Comparison of ENCODE assay signal across 8 mouse cellular contexts in the genomic region with DNA sequence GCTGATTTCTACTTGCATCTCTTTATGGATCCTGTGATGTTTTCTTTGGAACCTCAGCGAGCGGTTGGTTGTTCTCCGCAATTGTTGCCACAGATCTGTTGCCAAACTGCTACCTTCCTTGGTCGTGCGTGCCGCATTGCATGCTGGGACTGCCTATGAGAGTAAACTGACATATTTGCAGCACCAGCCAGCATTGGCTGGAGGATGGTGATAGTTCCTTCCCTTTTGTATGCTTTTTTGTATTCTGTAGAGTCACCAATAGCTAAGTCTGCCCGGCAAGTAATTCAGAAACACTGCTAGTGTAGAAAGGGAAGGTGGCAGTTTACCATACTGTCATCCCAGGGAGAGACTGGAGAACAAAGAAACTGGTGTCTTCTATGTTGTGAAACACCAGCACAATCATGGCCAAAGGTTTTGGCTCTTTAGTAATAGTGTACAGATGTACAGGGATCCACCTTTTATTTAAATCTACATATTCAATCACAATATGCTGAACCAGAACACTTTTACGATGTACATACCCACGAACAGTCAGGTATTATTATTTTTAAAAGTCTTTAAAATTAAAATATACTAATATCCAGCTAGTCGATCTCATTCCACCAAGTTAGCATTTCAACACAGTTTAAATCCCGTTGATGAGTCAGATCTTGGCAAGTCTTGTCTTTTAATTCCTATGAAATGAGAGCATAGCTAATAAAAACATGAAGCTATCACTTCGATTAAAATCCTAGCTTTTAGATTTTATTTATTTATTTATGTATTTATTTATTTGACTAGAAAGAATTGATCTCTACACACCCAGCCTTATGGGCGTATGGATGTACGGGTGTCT. TPM values are rescaled to one million over a fixed set of nuclear protein-coding genes. Genes with fewer than 3 reads are reported as not detected.
DNase-seq lines count a peak whose midpoint lies in the region; ATAC-seq and TF ChIP-seq lines count a peak whose summit lies in the region.

No protein-coding gene starts in this region.

- H3K9ac ChIP-seq in hindbrain, postnatal 0 days (replicated peaks; ENCODE audit: low read length) = peak overlapping the region; percentile 74
- peak overlapping the region; percentile 80 for H3K9ac ChIP-seq in midbrain, embryonic 13.5 days (replicated peaks)

- H3K27me3 ChIP-seq in hindbrain, postnatal 0 days (ENCODE audit: insufficient read depth, low read length) = no peaks in the 10 kb centered on the region
- H3K27me3 ChIP-seq in midbrain, embryonic 13.5 days = no peaks in the 10 kb centered on the region

- no peaks in the 10 kb centered on the region for H3K9me3 ChIP-seq in hindbrain, postnatal 0 days (ENCODE audit: low read length)
- no peaks in the 10 kb centered on the region for H3K9me3 ChIP-seq in midbrain, embryonic 13.5 days

- H3K4me2 ChIP-seq in hindbrain, postnatal 0 days (ENCODE audit: low read depth, low read length) = peak overlapping the region; percentile 64
- H3K4me2 ChIP-seq in midbrain, embryonic 13.5 days (replicated peaks) = peak overlapping the region; percentile 64

- TF ChIP-seq CTCF in hindbrain, postnatal 0 days (IDR thresholded peaks at IDR 0.05; ENCODE audit: low read depth) = no peak

- intact Hi-C loops in left cerebral cortex, postnatal 25 days (cut with DNase I) = loop anchor here (1.0 to 5.0 kb wide), 4 partner anchors 49 to 406 kb away; no protein-coding TSS in a partner anchor

- H3K36me3 ChIP-seq in hindbrain, postnatal 0 days (ENCODE audit: insufficient read depth, low read length) = no peaks in the 10 kb centered on the region
- H3K36me3 ChIP-seq in midbrain, embryonic 13.5 days = no peaks in the 10 kb centered on the region

- peaks cover 9% of the 10 kb centered on the region; the same call in 1 of the 2 replicates for H3K4me1 ChIP-seq in hindbrain, postnatal 0 days (ENCODE audit: insufficient read depth, low read length)
- peaks cover 39% of the 10 kb centered on the region for H3K4me1 ChIP-seq in midbrain, embryonic 13.5 days (replicated peaks)

- ATAC-seq in frontal cortex, adult (ENCODE audit: low TSS enrichment) = peak; percentile 68
- ATAC-seq in hindbrain, postnatal 0 days = peak; percentile 5; the same call in 1 of the 2 replicates
- no peak for ATAC-seq in midbrain, embryonic 13.5 days

- peak overlapping the region; percentile 55 for H3K4me3 ChIP-seq in hindbrain, postnatal 0 days (ENCODE audit: low read length)
- H3K4me3 ChIP-seq in midbrain, embryonic 13.5 days (replicated peaks) = peak overlapping the region; percentile 43

- WGBS in hindbrain, postnatal 0 days = 45% methylated on average over 14 of the region's 14 CpGs
- WGBS in midbrain, embryonic 13.5 days = 69% methylated on average over 14 of the region's 14 CpGs

- DNase-seq in Muller cell, postnatal 12 days (ENCODE audit: inconsistent ontology term) = peak; percentile 82
- DNase-seq in cerebellum, adult 11 months = peak; percentile 56
- DNase-seq in hindbrain, postnatal 0 days (ENCODE audit: low spot score) = peak; percentile 60
- peak; percentile 75 to 92 for DNase-seq in left cerebral cortex, postnatal 25 days (ENCODE audit: low spot score in 2 of 2)
- DNase-seq in embryo, embryonic 10.5 days (ENCODE audit: low spot score) = no peak
- DNase-seq in ovary, postnatal 14 days (ENCODE audit: low spot score) = no peak

- peak overlapping the region; percentile 95 for H3K27ac ChIP-seq in hindbrain, postnatal 0 days
- H3K27ac ChIP-seq in midbrain, embryonic 13.5 days = peak overlapping the region; percentile 97

RNA-seq across cellular contexts. Expression of a gene that starts 41.4 kb away (rescaled TPM):
- not detected in 2 replicates for total RNA-seq in hindbrain, postnatal 0 days (2014; rRNA removed)
- not detected in 2 replicates for polyA plus RNA-seq in hindbrain, postnatal 0 days (2015; fragmentation: Nextera tagmentation; extraction: Ambion mirVana)
- total RNA-seq in left cerebral cortex, postnatal 25 days (2021) = not detected
- not detected in 2 replicates for polyA plus RNA-seq in midbrain, embryonic 13.5 days (2015; fragmentation: Nextera tagmentation; extraction: Ambion mirVana)

Comparison
In these comparisons a context has a peak if more than half of its experiments do, and no peak if none do; other contexts are left out.
1. DNase-seq: peak in Muller cell, postnatal 12 days (single experiment), cerebellum, adult 11 months (single experiment), hindbrain, postnatal 0 days (single experiment) and left cerebral cortex, postnatal 25 days (2 of 2); none in embryo, embryonic 10.5 days (single experiment) and ovary, postnatal 14 days (single experiment).